Comparison of ENCODE assay signal across 8 mouse cellular contexts in genomic region chr2:26964724-26965370, GRCm38 (mm10). TPM values are rescaled to one million over a fixed set of nuclear protein-coding genes. Genes with fewer than 3 reads are reported as not detected.
A peak's percentile ranks its signal among the peaks of the same experiment; 100 is the strongest.
DNase-seq lines count a peak whose midpoint lies in the region; ATAC-seq and TF ChIP-seq lines count a peak whose summit lies in the region.

No protein-coding gene starts in this region.

- peaks cover 23% of the 10 kb centered on the region for H3K36me3 ChIP-seq in limb, embryonic 14.5 days (ENCODE audit: control insufficient read depth, insufficient read depth, low read length)
- H3K36me3 ChIP-seq in stomach, embryonic 15.5 days = peaks cover 2% of the 10 kb centered on the region

- H3K27ac ChIP-seq in limb, embryonic 14.5 days (replicated peaks; ENCODE audit: low read depth, low read length) = peak overlapping the region; percentile 98
- H3K27ac ChIP-seq in stomach, embryonic 15.5 days = peak overlapping the region; percentile 97

- TF ChIP-seq POLR2A in limb, embryonic 14.5 days (IDR thresholded peaks at IDR 0.05; ENCODE audit: borderline replicate concordance, extremely low read depth, insufficient read depth, insufficient read length) = no peak

- H3K9ac ChIP-seq in limb, embryonic 14.5 days (ENCODE audit: low read depth, low read length, severe bottlenecking) = peak overlapping the region; percentile 83
- H3K9ac ChIP-seq in stomach, embryonic 15.5 days = peak overlapping the region; percentile 94

- peak; percentile 18; the same call in 1 of the 2 replicates for ATAC-seq in cerebellum, adult (ENCODE audit: insufficient number of reproducible peaks, low FRiP score, low TSS enrichment)
- no peak for ATAC-seq in limb, embryonic 14.5 days (ENCODE audit: low FRiP score, low read depth)
- ATAC-seq in stomach, embryonic 15.5 days (ENCODE audit: insufficient read depth, low FRiP score, low read depth) = peak; percentile 15; the same call in 1 of the 2 replicates

- peak overlapping the region; percentile 57 for H3K4me3 ChIP-seq in limb, embryonic 14.5 days (replicated peaks; ENCODE audit: low read length)
- H3K4me3 ChIP-seq in stomach, embryonic 15.5 days (replicated peaks) = peak overlapping the region; percentile 87

- peak overlapping the region; percentile 59 for H3K4me2 ChIP-seq in limb, embryonic 14.5 days (replicated peaks; ENCODE audit: low read depth, low read length, severe bottlenecking)
- H3K4me2 ChIP-seq in stomach, embryonic 15.5 days = peak overlapping the region; percentile 82

- WGBS in limb, embryonic 14.5 days = 17% methylated on average over 14 of the region's 14 CpGs
- WGBS in stomach, embryonic 15.5 days = 14% methylated on average over 14 of the region's 14 CpGs

- DNase-seq in cerebellum, adult 9-11 months = no peak
- DNase-seq in right cerebral cortex, postnatal 4 days = peak; percentile 12
- DNase-seq in right cerebral cortex, adult 18-20 months = no peak
- DNase-seq in limb, embryonic 14.5 days (ENCODE audit: low spot score) = no peak
- no peak for DNase-seq in layer of hippocampus, postnatal 36 days
- no peak for DNase-seq in urinary bladder, postnatal 4 days (ENCODE audit: low spot score in 2 of 2)

- H3K27me3 ChIP-seq in limb, embryonic 14.5 days (ENCODE audit: control insufficient read depth, insufficient read depth, low read length) = no peaks in the 10 kb centered on the region
- no peaks in the 10 kb centered on the region for H3K27me3 ChIP-seq in stomach, embryonic 15.5 days (replicated peaks)

- no peaks in the 10 kb centered on the region for H3K9me3 ChIP-seq in limb, embryonic 14.5 days (ENCODE audit: control insufficient read depth, low read length)
- H3K9me3 ChIP-seq in stomach, embryonic 15.5 days = no peaks in the 10 kb centered on the region

- H3K4me1 ChIP-seq in limb, embryonic 14.5 days (ENCODE audit: control insufficient read depth, insufficient read depth, low read length) = peaks cover 10% of the 10 kb centered on the region
- H3K4me1 ChIP-seq in stomach, embryonic 15.5 days = peaks cover 14% of the 10 kb centered on the region; the same call in 1 of the 2 replicates

RNA-seq across cellular contexts. Expression of gene Rexo4, which starts 0.7 kb away (rescaled TPM):
- polyA plus RNA-seq in limb, embryonic 14.5 days (2012; rRNA removed) = 55.8 and 64.3 TPM in 2 replicates
- 46.1 and 49.5 TPM in 2 replicates for polyA plus RNA-seq in limb, embryonic 14.5 days (2014; fragmentation: Nextera tagmentation; extraction: Ambion mirVana)
- polyA plus RNA-seq in stomach, embryonic 15.5 days (2015; fragmentation: Nextera tagmentation; extraction: Ambion mirVana) = 40.0 and 44.6 TPM in 2 replicates
- 10 to 100 TPM; 64.8 to 74.5 TPM for total RNA-seq in layer of hippocampus, postnatal 36 days (2021)

RNA-seq across cellular contexts. Expression of gene Adamts13, which starts 8.4 kb away (rescaled TPM):
- polyA plus RNA-seq in limb, embryonic 14.5 days (2012; rRNA removed) = 0.04 TPM in 1 of 2 replicates, not detected in the other
- not detected in 2 replicates for polyA plus RNA-seq in limb, embryonic 14.5 days (2014; fragmentation: Nextera tagmentation; extraction: Ambion mirVana)
- 0.15 and 0.31 TPM in 2 replicates for polyA plus RNA-seq in stomach, embryonic 15.5 days (2015; fragmentation: Nextera tagmentation; extraction: Ambion mirVana)
- 1 to 10 TPM in 1 of 2 experiments, under 1 TPM in 1; 0.71 to 1.7 TPM for total RNA-seq in layer of hippocampus, postnatal 36 days (2021)

RNA-seq across cellular contexts. Expression of gene Stkld1, which starts 31.0 kb away (rescaled TPM):
- 0.09 and 0.18 TPM in 2 replicates for polyA plus RNA-seq in limb, embryonic 14.5 days (2012; rRNA removed)
- 0.08 TPM in 1 of 2 replicates, not detected in the other for polyA plus RNA-seq in limb, embryonic 14.5 days (2014; fragmentation: Nextera tagmentation; extraction: Ambion mirVana)
- polyA plus RNA-seq in stomach, embryonic 15.5 days (2015; fragmentation: Nextera tagmentation; extraction: Ambion mirVana) = 0.08 TPM in 1 of 2 replicates, not detected in the other
- total RNA-seq in layer of hippocampus, postnatal 36 days (2021) = under 1 TPM in 1 of 2 experiments, not detected in 1; 0.46 TPM

RNA-seq across cellular contexts. Expression of gene Surf4, which starts 31.1 kb away (rescaled TPM):
- polyA plus RNA-seq in limb, embryonic 14.5 days (2012; rRNA removed) = 235 and 291 TPM in 2 replicates
- 265 and 279 TPM in 2 replicates for polyA plus RNA-seq in limb, embryonic 14.5 days (2014; fragmentation: Nextera tagmentation; extraction: Ambion mirVana)
- polyA plus RNA-seq in stomach, embryonic 15.5 days (2015; fragmentation: Nextera tagmentation; extraction: Ambion mirVana) = 212 and 245 TPM in 2 replicates
- total RNA-seq in layer of hippocampus, postnatal 36 days (2021) = 10 to 100 TPM; 59.0 to 59.6 TPM

RNA-seq across cellular contexts. Expression of gene Cacfd1, which starts 44.9 kb away (rescaled TPM):
- polyA plus RNA-seq in limb, embryonic 14.5 days (2012; rRNA removed) = 82.9 and 94.2 TPM in 2 replicates
- polyA plus RNA-seq in limb, embryonic 14.5 days (2014; fragmentation: Nextera tagmentation; extraction: Ambion mirVana) = 65.3 and 68.6 TPM in 2 replicates
- polyA plus RNA-seq in stomach, embryonic 15.5 days (2015; fragmentation: Nextera tagmentation; extraction: Ambion mirVana) = 61.6 and 65.4 TPM in 2 replicates
- 10 to 100 TPM; 42.8 to 46.6 TPM for total RNA-seq in layer of hippocampus, postnatal 36 days (2021)
